In genomic region chr1:133899043-133899542, GRCm38 (mm10) we compare ENCODE assay signal across 18 mouse cellular contexts. TPM values are rescaled to one million over a fixed set of nuclear protein-coding genes. Genes with fewer than 3 reads are reported as not detected.
DNase-seq lines count a peak whose midpoint lies in the region; ATAC-seq and TF ChIP-seq lines count a peak whose summit lies in the region.
"Had no signal": no experiment of that assay in that cellular context is flagged by ENCODE, and none has a peak within 500 bp of the region (broad histone marks: within the 10 kb centered on the region; RNA-seq: fewer than 3 reads in every experiment).

No protein-coding gene starts in this region.

- DNase-seq in heart, adult 9 months (ENCODE audit: low spot score in 2 of 2), result no peak
- DNase-seq in adrenal gland, postnatal 36 days, result no peak
- no peak for DNase-seq in kidney, postnatal 36 days
- DNase-seq: cerebellum, adult 9-10 months; gastrocnemius, adult 2 months; lung, postnatal 10 days; right cerebral cortex, postnatal 25 days; thymus, adult 2 months had no signal

- no peak for ATAC-seq in heart, embryonic 16.5 days (replicated peaks; ENCODE audit: extremely low read depth, insufficient read depth, low FRiP score)
- ATAC-seq in neural tube, embryonic 13.5 days (ENCODE audit: low read depth), result no peak
- ATAC-seq in neural tube, embryonic 15.5 days (ENCODE audit: low FRiP score), result no peak
- ATAC-seq in intestine, postnatal 0 days, result no peak

- peak overlapping the region; percentile 27; the same call in 1 of the 2 replicates for H3K9ac ChIP-seq in heart, embryonic 16.5 days (ENCODE audit: low read length)
- 0 out of 2 replicates have a peak overlapping the region, but pooled peaks have one; percentile 46 for H3K9ac ChIP-seq in neural tube, embryonic 13.5 days
- no peak overlapping the region for H3K9ac ChIP-seq in neural tube, embryonic 15.5 days (replicated peaks)
- no peak overlapping the region for H3K9ac ChIP-seq in intestine, postnatal 0 days (ENCODE audit: low read depth, low read length)
- H3K9ac ChIP-seq: heart, embryonic 15.5 days; limb, embryonic 12.5 days; liver, embryonic 15.5 days had no signal

- no peak for TF ChIP-seq CTCF in intestine, postnatal 0 days (IDR thresholded peaks at IDR 0.05; ENCODE audit: low read depth)

- no peak overlapping the region for H3K27ac ChIP-seq in heart, embryonic 16.5 days (ENCODE audit: low read length)
- no peak overlapping the region for H3K27ac ChIP-seq in neural tube, embryonic 13.5 days (replicated peaks)
- H3K27ac ChIP-seq in neural tube, embryonic 15.5 days (replicated peaks), result no peak overlapping the region
- peak overlapping the region; percentile 41; the same call in 1 of the 2 replicates for H3K27ac ChIP-seq in intestine, postnatal 0 days (ENCODE audit: low read depth, low read length)
- H3K27ac ChIP-seq: forebrain, embryonic 10.5 days; gastrocnemius, adult 2 months; heart, embryonic 15.5 days; limb, embryonic 12.5 days; liver, embryonic 15.5 days had no signal

- no peak overlapping the region for H3K4me2 ChIP-seq in heart, embryonic 16.5 days (ENCODE audit: low read depth, low read length)
- no peak overlapping the region for H3K4me2 ChIP-seq in neural tube, embryonic 13.5 days
- no peak overlapping the region for H3K4me2 ChIP-seq in neural tube, embryonic 15.5 days
- H3K4me2 ChIP-seq in intestine, postnatal 0 days (replicated peaks; ENCODE audit: low read depth), result no peak overlapping the region
- H3K4me2 ChIP-seq: heart, embryonic 15.5 days; limb, embryonic 12.5 days; liver, embryonic 15.5 days had no signal

- no peaks in the 10 kb centered on the region for H3K9me3 ChIP-seq in heart, embryonic 16.5 days (replicated peaks; ENCODE audit: control insufficient read depth, low read length)
- H3K9me3 ChIP-seq in neural tube, embryonic 13.5 days, result no peaks in the 10 kb centered on the region
- no peaks in the 10 kb centered on the region for H3K9me3 ChIP-seq in neural tube, embryonic 15.5 days (replicated peaks)
- no peaks in the 10 kb centered on the region for H3K9me3 ChIP-seq in intestine, postnatal 0 days (ENCODE audit: control insufficient read depth)
- H3K9me3 ChIP-seq: forebrain, embryonic 10.5 days; heart, embryonic 15.5 days; limb, embryonic 12.5 days; liver, embryonic 15.5 days; megakaryocyte, embryonic 14.5 days had no signal

- H3K27me3 ChIP-seq in heart, embryonic 16.5 days (ENCODE audit: control insufficient read depth, insufficient read depth, low read length), result no peaks in the 10 kb centered on the region
- H3K27me3 ChIP-seq in neural tube, embryonic 13.5 days, result no peaks in the 10 kb centered on the region
- no peaks in the 10 kb centered on the region for H3K27me3 ChIP-seq in neural tube, embryonic 15.5 days (replicated peaks)
- H3K27me3 ChIP-seq in intestine, postnatal 0 days (replicated peaks; ENCODE audit: control insufficient read depth, insufficient read depth, low read length), result no peaks in the 10 kb centered on the region
- H3K27me3 ChIP-seq: heart, embryonic 15.5 days; limb, embryonic 12.5 days had no signal

- H3K36me3 ChIP-seq in heart, embryonic 16.5 days (ENCODE audit: control insufficient read depth, insufficient read depth), result no peaks in the 10 kb centered on the region
- no peaks in the 10 kb centered on the region for H3K36me3 ChIP-seq in neural tube, embryonic 13.5 days
- no peaks in the 10 kb centered on the region for H3K36me3 ChIP-seq in neural tube, embryonic 15.5 days
- H3K36me3 ChIP-seq in intestine, postnatal 0 days (ENCODE audit: control insufficient read depth, insufficient read depth), result no peaks in the 10 kb centered on the region
- H3K36me3 ChIP-seq: forebrain, embryonic 10.5 days; heart, embryonic 15.5 days; limb, embryonic 12.5 days; liver, embryonic 15.5 days had no signal

- no peak overlapping the region for H3K4me3 ChIP-seq in heart, embryonic 16.5 days (ENCODE audit: low read length)
- H3K4me3 ChIP-seq in neural tube, embryonic 13.5 days, result no peak overlapping the region
- H3K4me3 ChIP-seq in neural tube, embryonic 15.5 days (replicated peaks), result no peak overlapping the region
- H3K4me3 ChIP-seq in intestine, postnatal 0 days (ENCODE audit: low read depth, low read length), result no peak overlapping the region
- H3K4me3 ChIP-seq: forebrain, embryonic 10.5 days; gastrocnemius, adult 2 months; heart, embryonic 15.5 days; limb, embryonic 12.5 days; liver, embryonic 15.5 days; megakaryocyte, embryonic 14.5 days had no signal

- peaks cover 16% of the 10 kb centered on the region for H3K4me1 ChIP-seq in heart, embryonic 16.5 days (ENCODE audit: control insufficient read depth, insufficient read depth, low read length)
- H3K4me1 ChIP-seq in neural tube, embryonic 13.5 days (replicated peaks), result peaks cover 7% of the 10 kb centered on the region
- H3K4me1 ChIP-seq in neural tube, embryonic 15.5 days, result peaks cover 10% of the 10 kb centered on the region
- no peaks in the 10 kb centered on the region for H3K4me1 ChIP-seq in intestine, postnatal 0 days (replicated peaks; ENCODE audit: control insufficient read depth, insufficient read depth, low read length)

- 45% methylated on average over 9 of the region's 9 CpGs for WGBS in heart, embryonic 16.5 days
- WGBS in neural tube, embryonic 13.5 days, result 77% methylated on average over 9 of the region's 9 CpGs
- WGBS in neural tube, embryonic 15.5 days, result 85% methylated on average over 9 of the region's 9 CpGs
- WGBS in intestine, postnatal 0 days, result 53% methylated on average over 9 of the region's 9 CpGs

RNA-seq across cellular contexts. Expression of gene Optc, which starts 8.7 kb away (rescaled TPM):
- polyA plus RNA-seq in heart, embryonic 16.5 days (2015; fragmentation: Nextera tagmentation; extraction: Ambion mirVana), result 0.28 and 0.36 TPM in 2 replicates
- polyA plus RNA-seq in neural tube, embryonic 13.5 days (2015; fragmentation: Nextera tagmentation; extraction: Ambion mirVana), result 2.0 and 2.4 TPM in 2 replicates
- 2.0 and 2.8 TPM in 2 replicates for polyA plus RNA-seq in neural tube, embryonic 15.5 days (2015; fragmentation: Nextera tagmentation; extraction: Ambion mirVana)
- 0.82 and 0.94 TPM in 2 replicates for polyA plus RNA-seq in intestine, postnatal 0 days (2015; fragmentation: Nextera tagmentation; extraction: Ambion mirVana)
- 1 to 10 TPM; 1.2 TPM for total RNA-seq in adrenal gland, postnatal 36 days (2021)

RNA-seq across cellular contexts. Expression of gene Prelp, which starts 22.1 kb away (rescaled TPM):
- 4.4 and 5.6 TPM in 2 replicates for polyA plus RNA-seq in heart, embryonic 16.5 days (2015; fragmentation: Nextera tagmentation; extraction: Ambion mirVana)
- polyA plus RNA-seq in neural tube, embryonic 13.5 days (2015; fragmentation: Nextera tagmentation; extraction: Ambion mirVana), result 8.2 and 10.1 TPM in 2 replicates
- polyA plus RNA-seq in neural tube, embryonic 15.5 days (2015; fragmentation: Nextera tagmentation; extraction: Ambion mirVana), result 10.6 and 11.4 TPM in 2 replicates
- polyA plus RNA-seq in intestine, postnatal 0 days (2015; fragmentation: Nextera tagmentation; extraction: Ambion mirVana), result 3.3 and 4.1 TPM in 2 replicates
- total RNA-seq in adrenal gland, postnatal 36 days (2021), result 10 to 100 TPM; 42.1 to 44.9 TPM
- total RNA-seq: ES-E14 had no signal

Comparison
In these comparisons a context has a peak if more than half of its experiments do, and no peak if none do; other contexts are left out.
1. H3K9ac ChIP-seq: peak in heart, embryonic 16.5 days (single experiment) and neural tube, embryonic 13.5 days (single experiment); none in neural tube, embryonic 15.5 days (single experiment) and intestine, postnatal 0 days (single experiment).